Mouse (Mus musculus): ENCODE measurements at regions not wholly inside any gene's neighbourhood (a gene's known extent, or its start where the extent isn't known, plus 50 kb on each side); places are given as distances from the start of the nearest gene placed in this dataset.

DNA sequence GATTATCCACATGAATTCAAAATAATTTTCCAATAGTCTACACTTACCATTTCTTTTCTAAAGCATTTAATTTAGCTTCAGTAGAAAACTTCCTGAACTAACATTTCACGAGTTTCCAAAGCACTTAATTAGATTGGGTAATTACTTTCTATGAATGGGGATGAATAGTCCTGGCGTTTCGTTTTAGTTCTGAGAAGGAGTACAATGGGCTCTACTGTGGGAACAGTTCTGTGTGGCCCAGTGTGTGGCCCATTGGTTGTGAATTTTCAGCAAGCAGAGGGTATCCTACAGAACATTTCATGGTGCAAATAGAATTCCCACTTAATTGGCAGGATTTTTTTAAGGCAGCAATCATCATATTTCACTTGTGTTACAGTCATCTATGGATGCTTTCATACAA, 95.5 kb downstream of the 1700017N19Rik start:
- no peak for DNase-seq

DNA sequence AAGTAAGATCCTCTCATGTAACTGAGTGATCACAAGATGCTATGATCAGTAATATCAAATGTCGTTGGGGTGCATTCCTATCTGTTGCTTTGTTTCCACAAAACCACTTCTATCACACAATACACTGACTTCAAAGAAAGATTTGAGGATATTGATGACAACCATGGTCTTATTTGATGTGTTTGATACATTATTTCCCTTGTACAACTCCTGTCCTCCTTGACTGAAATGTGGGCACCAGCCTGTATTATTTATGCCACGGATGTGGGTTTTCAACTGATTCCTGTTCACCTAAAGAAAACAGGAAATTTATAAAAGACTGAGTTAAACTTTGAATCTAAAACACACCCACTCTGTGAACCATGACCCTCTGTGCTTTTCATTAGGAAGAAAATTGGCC, 105.7 kb downstream of the 1700017N19Rik start:
- DNase-seq, result no peak

DNA sequence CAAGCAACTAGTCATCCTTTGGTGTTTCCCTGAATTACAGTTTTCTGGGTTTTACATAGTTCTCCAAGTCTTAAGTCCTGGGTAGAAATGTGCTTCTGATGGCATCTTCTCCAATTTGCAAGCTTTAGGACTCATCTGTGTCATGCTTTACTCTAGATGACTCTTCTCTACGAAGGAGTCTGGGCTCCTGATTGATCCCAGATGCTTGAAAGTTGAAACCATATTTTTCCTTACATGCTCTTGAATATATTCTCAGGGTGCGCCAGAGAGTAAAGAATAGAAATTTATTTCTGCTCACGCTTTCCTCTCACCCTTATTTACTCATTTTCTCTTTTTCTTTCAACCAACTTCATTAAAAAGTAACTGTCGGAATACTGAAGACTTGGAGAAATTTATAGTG, 108.9 kb downstream of the 1700017N19Rik start:
- no peak for DNase-seq

DNA sequence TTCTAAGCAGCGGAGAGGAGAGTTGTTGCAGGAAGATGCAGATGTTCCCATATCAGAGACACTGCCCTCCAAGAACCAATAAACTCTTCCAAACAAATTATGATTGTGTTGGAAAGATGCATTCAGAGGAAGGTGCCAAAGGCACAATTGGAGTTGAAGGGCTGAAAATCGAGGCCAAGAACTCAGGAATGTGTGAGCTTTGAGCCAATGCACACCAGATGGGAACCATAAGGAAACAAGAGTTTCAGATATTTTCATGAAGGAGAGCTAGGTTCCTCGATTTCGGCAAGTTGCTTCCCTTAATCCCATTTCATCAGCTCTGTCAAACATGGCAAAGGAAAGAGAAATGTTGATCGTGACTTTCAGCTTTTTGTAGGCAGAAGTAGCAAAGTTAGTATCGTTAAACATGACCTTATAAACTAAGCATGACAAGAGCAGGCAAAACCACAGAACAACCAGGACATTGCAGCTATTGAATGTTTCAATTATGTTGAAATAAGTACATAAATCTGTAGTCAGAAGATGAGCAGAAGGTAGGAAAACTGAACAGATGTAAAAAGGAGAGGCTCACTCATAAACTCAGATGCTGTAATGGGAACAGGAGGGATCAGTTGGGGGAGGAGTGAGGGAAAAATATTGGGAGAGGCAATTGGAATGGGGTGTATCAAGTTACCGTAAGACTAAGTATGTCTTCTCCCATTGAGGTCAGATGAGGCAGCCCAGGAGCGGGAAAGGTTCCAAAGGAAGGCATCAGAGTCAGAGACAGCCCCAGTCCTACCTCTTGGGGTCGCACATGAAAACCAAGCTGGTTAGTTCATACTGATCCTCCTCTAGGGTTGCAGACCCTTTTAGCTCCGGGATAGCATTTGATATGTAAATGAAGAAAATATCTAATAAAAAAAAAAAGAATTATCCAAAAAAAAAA, 110.3 kb downstream of the 1700017N19Rik start:
- no peak for DNase-seq

- DNase-seq, result no peak
Observed at GRCm38 (mm10) chr10:100701938-100702337, 111.7 kb downstream of the 1700017N19Rik start.

- no peak for DNase-seq
Observed at GRCm38 (mm10) chr10:100716084-100716667, 125.9 kb downstream of the 1700017N19Rik start.

DNA sequence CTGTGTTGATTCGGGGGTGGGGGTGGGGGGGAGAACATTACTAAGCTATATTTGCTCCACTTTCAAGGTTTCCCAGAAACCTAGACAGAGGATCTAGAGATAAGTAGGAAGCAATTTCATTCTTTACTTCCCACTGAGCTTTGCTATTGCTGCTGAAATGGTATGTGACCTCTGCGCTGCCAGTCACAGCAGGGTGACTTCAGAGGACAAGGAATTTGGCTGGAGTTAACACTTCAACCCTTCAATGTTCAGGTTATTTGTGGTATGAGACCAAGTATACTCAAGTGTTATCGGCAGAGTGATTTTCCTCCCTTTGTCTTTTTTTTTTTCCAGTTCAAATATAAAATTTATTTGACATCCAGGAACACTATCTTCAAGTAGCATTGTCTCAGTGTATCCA, 128.3 kb downstream of the 1700017N19Rik start:
- DNase-seq, result no peak

- DNase-seq, result no peak
Observed at GRCm38 (mm10) chr10:100741269-100741668, 151.0 kb downstream of the 1700017N19Rik start.

DNA sequence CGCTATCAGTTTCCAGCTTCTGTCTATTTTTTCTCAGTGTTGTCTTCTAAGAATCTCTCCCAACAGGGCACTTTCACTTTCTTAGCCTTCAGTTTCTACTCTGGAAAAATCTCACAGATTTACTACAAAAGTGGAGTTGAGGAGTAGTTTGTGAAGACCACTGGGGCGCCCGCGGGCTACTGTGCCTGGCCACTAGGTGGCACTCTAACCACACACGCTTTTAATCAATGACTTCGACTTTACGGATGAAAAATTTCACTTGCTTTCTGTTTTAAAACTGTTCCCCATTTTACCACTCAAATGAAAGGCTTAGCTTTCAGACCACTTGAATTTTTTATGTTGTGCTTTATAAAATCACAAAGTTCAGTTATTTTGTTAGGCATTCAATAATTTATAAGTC, 151.8 kb downstream of the 1700017N19Rik start:
- peak; percentile 54 for DNase-seq

DNA sequence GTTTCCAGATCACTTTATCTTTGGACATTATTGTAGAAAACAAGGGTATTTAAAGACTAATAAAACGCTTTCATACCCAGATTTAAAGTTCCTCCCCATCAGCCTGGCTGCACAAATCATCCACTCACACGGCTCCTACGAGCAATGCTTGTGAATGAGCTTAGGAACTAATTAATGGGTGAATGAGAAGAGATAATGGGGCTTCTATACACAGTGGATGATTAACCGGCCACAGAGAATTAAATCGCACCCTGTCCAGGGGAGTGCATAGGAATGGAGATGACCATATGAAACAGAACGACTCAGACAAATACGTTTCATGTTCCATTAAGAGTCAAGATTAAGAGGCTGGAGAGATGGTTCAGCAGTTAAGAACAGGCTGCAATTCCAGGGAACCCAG, 155.9 kb downstream of the 1700017N19Rik start:
- no peak for DNase-seq

- no peak for DNase-seq
Observed at GRCm38 (mm10) chr10:100754957-100755356, 164.7 kb downstream of the 1700017N19Rik start.

DNA sequence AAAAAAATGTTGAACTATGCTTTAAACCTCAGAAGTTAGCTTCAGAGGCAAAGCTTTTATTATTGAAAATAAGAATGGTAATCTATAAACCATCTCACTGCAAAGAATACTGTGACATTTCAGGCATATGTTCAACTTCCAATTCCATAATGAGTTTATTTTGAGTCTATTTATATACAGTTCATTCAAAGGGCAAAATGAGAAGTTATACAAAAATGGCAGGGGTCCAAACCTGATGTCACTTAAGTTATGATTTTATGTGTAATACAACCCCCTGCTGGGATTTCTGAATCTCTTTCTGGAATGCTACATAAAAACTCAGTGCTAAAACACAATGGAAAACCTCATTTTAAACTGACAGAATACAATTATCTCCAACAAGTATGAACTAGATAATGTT, 184.0 kb downstream of the 1700017N19Rik start:
- no peak for DNase-seq

DNA sequence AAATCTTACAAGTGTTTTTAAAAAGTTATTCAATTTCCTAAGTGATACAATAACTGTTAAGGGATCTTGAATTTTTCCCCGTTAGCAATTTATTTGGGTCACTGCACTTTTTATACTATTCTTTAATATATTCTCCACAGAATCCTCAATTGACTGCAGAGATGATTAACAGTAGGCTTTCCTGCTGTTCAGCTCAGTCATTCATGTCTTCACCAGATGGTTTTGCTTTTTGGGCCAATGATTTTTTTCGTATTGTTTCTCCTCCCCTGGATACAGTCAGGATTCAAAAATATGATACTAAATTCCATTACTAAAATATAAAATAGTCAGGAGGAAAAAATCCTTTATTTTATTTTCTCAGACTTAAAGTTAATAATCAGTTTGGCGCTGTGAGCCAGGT, 201.9 kb downstream of the 1700017N19Rik start:
- DNase-seq, result no peak

DNA sequence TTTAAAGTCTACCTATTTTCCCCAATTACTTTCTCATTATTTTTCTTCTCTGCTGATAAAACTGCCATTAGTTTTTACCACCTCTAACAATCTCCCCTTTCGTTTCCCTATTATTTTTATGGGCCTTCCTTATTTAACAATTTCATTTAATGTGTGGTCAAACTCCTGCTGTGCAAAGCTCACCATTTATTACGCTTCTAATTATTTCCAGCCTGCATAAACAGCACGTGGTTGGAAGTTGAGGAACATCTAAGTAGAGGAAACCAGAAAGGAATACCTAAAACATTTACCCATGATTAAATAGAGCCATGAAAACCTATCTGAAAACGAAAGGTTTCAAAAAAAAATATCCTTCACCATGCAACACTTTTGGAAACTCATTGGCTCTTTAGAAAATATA, 202.3 kb downstream of the 1700017N19Rik start:
- no peak for DNase-seq

GRCm38 (mm10) chr10:100795215-100795972, 205.1 kb downstream of the 1700017N19Rik start:
- DNase-seq, result no peak

DNA sequence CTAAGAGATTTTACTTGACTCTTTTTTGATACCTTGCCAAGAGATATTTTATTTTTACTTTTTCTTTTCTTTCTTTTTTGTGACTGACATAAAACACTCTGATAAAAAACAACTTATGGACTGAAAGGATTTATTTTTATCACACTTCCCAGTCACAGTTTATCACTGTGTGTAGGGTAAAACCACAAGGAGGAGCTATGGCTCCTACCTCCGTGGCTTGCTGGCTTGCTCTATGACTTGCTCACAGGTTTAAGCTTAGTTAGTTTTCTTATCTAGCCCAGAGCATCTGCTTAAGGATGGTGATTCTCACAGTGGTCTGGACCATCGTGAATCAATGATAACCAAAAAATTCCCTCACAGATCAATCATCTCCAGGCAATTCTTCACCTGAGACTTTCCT, 221.4 kb downstream of the 1700017N19Rik start:
- no peak for DNase-seq

- DNase-seq, result no peak
Observed at GRCm38 (mm10) chr10:100834794-100835193, 244.5 kb downstream of the 1700017N19Rik start.

DNA sequence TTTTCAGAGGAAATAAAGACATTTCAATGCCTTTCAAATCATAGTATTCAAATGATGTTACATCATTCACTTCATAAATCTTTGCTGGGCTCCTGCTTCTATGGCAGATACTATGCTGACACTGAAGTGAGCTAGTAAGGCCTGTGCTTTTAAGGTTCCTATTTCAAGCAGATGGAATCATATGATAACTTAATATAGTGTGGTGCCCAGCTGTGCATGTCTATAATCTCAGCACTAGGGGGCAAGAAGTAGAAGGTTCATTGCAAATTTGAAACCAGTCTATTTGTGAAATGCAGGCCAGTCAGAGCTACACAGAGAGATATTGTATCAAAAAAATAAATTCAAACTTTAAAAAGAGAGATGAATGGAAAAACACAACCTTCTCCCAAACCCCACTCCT, 262.9 kb downstream of the 1700017N19Rik start:
- no peak for DNase-seq

DNA sequence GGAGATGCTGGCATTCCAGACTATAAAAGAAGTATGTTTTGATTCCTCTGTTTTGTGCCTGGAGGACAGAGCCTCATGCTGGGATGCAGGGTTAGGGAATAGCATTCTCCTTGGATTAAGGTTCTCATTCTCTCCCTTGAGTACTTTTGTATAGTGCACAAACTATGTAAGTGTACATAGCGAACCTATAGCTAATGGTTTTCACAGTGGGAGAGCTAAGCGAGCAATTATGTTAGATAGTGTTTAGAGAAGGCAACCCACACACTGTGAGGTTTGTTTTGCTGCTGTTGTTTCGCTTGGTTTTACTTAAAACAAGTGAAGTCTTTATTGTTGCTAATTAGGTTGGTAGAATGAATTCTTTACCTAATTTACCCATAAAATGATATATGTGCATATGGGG, 266.2 kb downstream of the 1700017N19Rik start:
- no peak for DNase-seq

GRCm38 (mm10) chr10:100865501-100866181, 275.4 kb downstream of the 1700017N19Rik start:
- DNase-seq, result no peak

DNA sequence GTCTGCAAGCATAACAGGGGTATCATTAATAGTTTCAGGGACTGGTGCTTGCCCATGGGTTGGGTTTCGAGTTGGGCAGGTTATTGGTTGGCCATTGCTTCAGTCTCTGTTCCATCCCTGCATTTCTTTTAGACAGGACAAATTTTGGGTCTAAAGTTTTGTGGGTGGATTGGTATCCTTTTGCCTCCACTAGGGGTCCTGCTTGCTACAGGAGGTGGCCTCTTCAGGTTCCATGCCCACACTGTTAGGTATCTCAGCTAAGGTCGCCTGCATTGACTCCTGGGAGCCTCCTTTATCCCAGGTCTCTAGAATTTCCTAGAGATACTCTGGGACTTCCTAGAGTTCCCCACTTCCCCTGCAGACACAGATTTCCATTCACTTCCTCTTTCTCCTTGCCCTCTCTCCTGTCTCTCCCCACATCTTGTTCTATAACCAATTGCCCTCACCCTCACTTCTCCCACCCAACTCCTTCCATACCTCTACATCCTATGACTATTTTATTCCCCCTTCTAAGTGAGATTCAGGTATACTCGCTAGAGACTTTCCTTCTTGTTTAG, 278.2 kb downstream of the 1700017N19Rik start:
- DNase-seq, result no peak

- no peak for DNase-seq
Observed at GRCm38 (mm10) chr10:100882584-100882983, 292.3 kb downstream of the 1700017N19Rik start.

DNA sequence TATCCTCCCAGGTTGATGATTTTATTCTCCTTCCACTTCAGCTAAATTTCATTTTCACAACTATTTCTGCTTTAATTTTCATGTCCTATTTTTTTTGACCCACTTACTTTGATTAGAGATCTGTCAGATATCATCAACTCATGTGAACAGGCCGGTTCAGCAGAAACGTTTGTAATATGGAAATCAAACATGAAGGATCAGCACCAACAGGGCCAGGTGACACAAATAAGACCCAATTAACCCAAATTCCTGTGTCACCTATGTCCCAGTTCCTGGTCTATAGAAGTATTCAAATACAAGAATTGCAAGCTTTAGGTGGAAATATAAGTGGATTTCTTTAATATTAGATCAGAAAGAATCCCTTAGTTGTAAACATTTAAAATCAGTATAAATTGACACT, 332.7 kb downstream of the 1700017N19Rik start:
- DNase-seq, result no peak
